Mouse (Mus musculus) 3T3-L1 (cell line): ENCODE measurements around the gene Rad9b.
A peak's percentile ranks its signal among the peaks of the same experiment; 100 is the strongest.

Experiments
- DNase-seq: peaks from one replicate; pipeline ENCODE4 v3.0.0-alpha.2; 2015; ENCODE audit warnings: low read depth, low spot score

The Rad9b gene

GRCm38 (mm10) chr5:122353807-122354491 lies at the start of gene Rad9b, which contains the start of gene Vps29:
TSS of gene Rad9b (minus strand) at chr5:122354233.
TSS of gene Vps29 (plus strand) at chr5:122354369.
- DNase-seq: peak; percentile 99

GRCm38 (mm10) chr5:122403362-122403761 lies 49.3 kb upstream of the Rad9b start:
- DNase-seq: no peak

GRCm38 (mm10) chr5:122402772-122403171 lies 48.7 kb upstream of the Rad9b start:
- DNase-seq: no peak

GRCm38 (mm10) chr5:122402160-122402559 lies 48.1 kb upstream of the Rad9b start:
- DNase-seq: no peak

- DNase-seq: peak; percentile 47
Observed at GRCm38 (mm10) chr5:122401303-122401640, 47.2 kb upstream of the Rad9b start.

GRCm38 (mm10) chr5:122400628-122401302 lies 46.7 kb upstream of the Rad9b start:
- no peak for DNase-seq

GRCm38 (mm10) chr5:122399871-122400270 lies 45.8 kb upstream of the Rad9b start:
- DNase-seq: no peak

GRCm38 (mm10) chr5:122397495-122397894 lies 43.5 kb upstream of the Rad9b start:
- DNase-seq: no peak

- no peak for DNase-seq
Observed at GRCm38 (mm10) chr5:122396791-122397190, 42.8 kb upstream of the Rad9b start.

- peak; percentile 90 for DNase-seq
Observed at GRCm38 (mm10) chr5:122393887-122394286, 39.9 kb upstream of the Rad9b start.

- peak; percentile 14 for DNase-seq
Observed at GRCm38 (mm10) chr5:122392227-122393004, 38.4 kb upstream of the Rad9b start.

GRCm38 (mm10) chr5:122391786-122392180 lies 37.8 kb upstream of the Rad9b start, which contains the start of gene Arpc3:
TSS of gene Arpc3 (plus strand) at chr5:122391878.
- peak; percentile 87 for DNase-seq

- DNase-seq: no peak
Observed at GRCm38 (mm10) chr5:122391178-122391785, 37.2 kb upstream of the Rad9b start.

GRCm38 (mm10) chr5:122390671-122391070 lies 36.6 kb upstream of the Rad9b start:
- DNase-seq: no peak

GRCm38 (mm10) chr5:122390006-122390405 lies 36.0 kb upstream of the Rad9b start:
- no peak for DNase-seq

GRCm38 (mm10) chr5:122379374-122380155 lies 25.5 kb upstream of the Rad9b start:
- peak; percentile 89 for DNase-seq

- DNase-seq: no peak
Observed at GRCm38 (mm10) chr5:122378171-122378570, 24.1 kb upstream of the Rad9b start.

GRCm38 (mm10) chr5:122377101-122377833 lies 23.2 kb upstream of the Rad9b start:
- no peak for DNase-seq

- no peak for DNase-seq
Observed at GRCm38 (mm10) chr5:122372878-122373277, 18.8 kb upstream of the Rad9b start.

GRCm38 (mm10) chr5:122372192-122372769 lies 18.2 kb upstream of the Rad9b start, which contains the start of gene Fam216a:
TSS of gene Fam216a (minus strand) at chr5:122372364.
- DNase-seq: peak; percentile 100
